Mouse (Mus musculus): ENCODE results near the gene Wnt7a. TPM values are rescaled to one million over a fixed set of nuclear protein-coding genes. Genes with fewer than 3 reads are reported as not detected.

Wnt7a gene
- polyA plus RNA-seq, 1 experiment, result not detected

- H3K4me3 ChIP-seq (replicated peaks; ENCODE audit: control insufficient read depth, low read depth, low read length), result no peak overlapping the region
- H3K27ac ChIP-seq (ENCODE audit: control insufficient read depth, insufficient read depth, low read depth, low read length, poor library complexity), result no peak overlapping the region
- WGBS, result 64% methylated on average over 4 of the region's 4 CpGs
- TF ChIP-seq CTCF (IDR thresholded peaks at IDR 0.05; ENCODE audit: control insufficient read depth, insufficient read depth, low read length) (no peak), POLR2A (IDR thresholded peaks at IDR 0.05; ENCODE audit: borderline replicate concordance, control insufficient read depth, low read depth, low read length) (no peak)
- H3K4me1 ChIP-seq (ENCODE audit: control insufficient read depth, insufficient read depth, low read length), result no peaks in the 10 kb centered on the region
Measured at GRCm38 (mm10) chr6:91424151-91424550, 13.0 kb upstream of the Wnt7a start.

DNA sequence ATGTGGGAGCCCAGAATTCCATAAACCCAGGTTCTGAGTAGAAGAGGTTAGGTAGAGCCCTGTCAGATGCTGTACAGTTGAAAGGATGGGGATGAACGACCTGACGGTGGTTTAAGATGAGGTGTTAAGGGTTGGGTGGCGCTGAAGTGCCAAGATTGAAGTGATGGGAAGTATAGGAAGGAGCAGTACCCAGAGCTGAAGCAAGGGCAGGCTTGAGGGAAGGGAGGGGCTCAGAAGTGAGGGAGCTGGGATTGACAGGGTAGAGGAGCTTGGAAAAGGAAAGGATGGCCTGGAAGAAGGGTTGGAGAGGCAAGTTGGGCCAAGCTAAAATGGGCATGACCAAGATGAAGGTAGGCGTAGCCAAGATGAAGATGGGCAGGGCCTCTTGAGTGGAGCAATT is 10.5 kb upstream of the Wnt7a start:
- TF ChIP-seq CTCF (IDR thresholded peaks at IDR 0.05; ENCODE audit: control insufficient read depth, insufficient read depth, low read length) (no peak), POLR2A (IDR thresholded peaks at IDR 0.05; ENCODE audit: borderline replicate concordance, control insufficient read depth, low read depth, low read length) (no peak)
- Histone ChIP-seq H3K4me3 (replicated peaks; ENCODE audit: control insufficient read depth, low read depth, low read length) (no peak overlapping the region), H3K4me1 (ENCODE audit: control insufficient read depth, insufficient read depth, low read length) (no peaks in the 10 kb centered on the region), H3K27ac (ENCODE audit: control insufficient read depth, insufficient read depth, low read depth, low read length, poor library complexity) (no peak overlapping the region)
- 66% methylated on average over 4 of the region's 4 CpGs for WGBS

- Histone ChIP-seq H3K4me1 (ENCODE audit: control insufficient read depth, insufficient read depth, low read length) (no peaks in the 10 kb centered on the region), H3K4me3 (replicated peaks; ENCODE audit: control insufficient read depth, low read depth, low read length) (no peak overlapping the region), H3K27ac (ENCODE audit: control insufficient read depth, insufficient read depth, low read depth, low read length, poor library complexity) (no peak overlapping the region)
- no peak for TF ChIP-seq POLR2A (IDR thresholded peaks at IDR 0.05; ENCODE audit: borderline replicate concordance, control insufficient read depth, low read depth, low read length)
- TF ChIP-seq CTCF (IDR thresholded peaks at IDR 0.05; ENCODE audit: control insufficient read depth, insufficient read depth, low read length), result no peak
- WGBS, result 74% methylated on average over 5 of the region's 5 CpGs
Measured at GRCm38 (mm10) chr6:91417291-91417845, 6.2 kb upstream of the Wnt7a start.

- Histone ChIP-seq H3K27ac (ENCODE audit: control insufficient read depth, insufficient read depth, low read depth, low read length, poor library complexity) (no peak overlapping the region), H3K4me3 (replicated peaks; ENCODE audit: control insufficient read depth, low read depth, low read length) (no peak overlapping the region), H3K4me1 (ENCODE audit: control insufficient read depth, insufficient read depth, low read length) (no peaks in the 10 kb centered on the region)
- 70% methylated on average over 4 of the region's 4 CpGs for WGBS
- TF ChIP-seq CTCF (IDR thresholded peaks at IDR 0.05; ENCODE audit: control insufficient read depth, insufficient read depth, low read length), result no peak
- TF ChIP-seq POLR2A (IDR thresholded peaks at IDR 0.05; ENCODE audit: borderline replicate concordance, control insufficient read depth, low read depth, low read length), result no peak
Measured at GRCm38 (mm10) chr6:91416146-91416545, 5.0 kb upstream of the Wnt7a start.

- Histone ChIP-seq H3K27ac (ENCODE audit: control insufficient read depth, insufficient read depth, low read depth, low read length, poor library complexity) (no peak overlapping the region), H3K4me1 (ENCODE audit: control insufficient read depth, insufficient read depth, low read length) (no peaks in the 10 kb centered on the region), H3K4me3 (replicated peaks; ENCODE audit: control insufficient read depth, low read depth, low read length) (no peak overlapping the region)
- peak; percentile 56; the same call in 1 of the 2 replicates for TF ChIP-seq CTCF (IDR thresholded peaks at IDR 0.05; ENCODE audit: control insufficient read depth, insufficient read depth, low read length)
- TF ChIP-seq POLR2A (IDR thresholded peaks at IDR 0.05; ENCODE audit: borderline replicate concordance, control insufficient read depth, low read depth, low read length), result no peak
- WGBS, result 0% methylated on average over 4 of the region's 4 CpGs
Measured at GRCm38 (mm10) chr6:91414890-91415289, 3.7 kb upstream of the Wnt7a start.

DNA sequence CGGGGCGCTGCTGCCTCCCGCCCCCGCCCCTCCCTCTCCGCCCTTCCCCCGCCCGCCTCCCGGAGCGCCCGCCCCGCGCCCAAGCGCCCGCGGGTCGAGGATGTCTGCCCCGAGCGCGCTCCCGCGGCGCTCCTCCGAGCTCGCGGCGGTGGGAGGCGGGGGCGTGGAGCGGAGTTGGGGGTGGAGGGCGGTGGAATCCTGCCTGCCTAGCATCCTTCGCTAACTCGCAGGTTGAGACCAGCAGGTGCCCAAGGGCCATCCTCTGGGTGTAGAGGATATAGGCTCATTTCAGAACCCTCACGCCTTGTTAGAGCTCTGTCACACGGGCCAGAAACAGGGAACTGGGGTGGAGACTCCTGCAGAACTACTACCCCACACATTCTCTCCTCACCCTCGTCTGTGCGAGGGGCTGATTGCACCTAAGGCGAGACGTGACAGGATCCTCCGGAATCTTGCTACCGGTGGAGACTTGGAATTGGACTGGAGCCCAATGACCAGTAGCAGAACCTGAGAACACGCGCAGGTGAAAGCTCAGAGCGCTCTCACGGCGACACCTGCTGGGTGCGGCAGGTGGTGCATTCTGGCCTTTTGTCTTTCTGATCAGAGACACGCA is 312 bp upstream of the Wnt7a start:
- TF ChIP-seq CTCF (IDR thresholded peaks at IDR 0.05; ENCODE audit: control insufficient read depth, insufficient read depth, low read length) (peak; percentile 71), POLR2A (IDR thresholded peaks at IDR 0.05; ENCODE audit: borderline replicate concordance, control insufficient read depth, low read depth, low read length) (no peak)
- Histone ChIP-seq H3K27ac (ENCODE audit: control insufficient read depth, insufficient read depth, low read depth, low read length, poor library complexity) (no peak overlapping the region), H3K4me1 (ENCODE audit: control insufficient read depth, insufficient read depth, low read length) (no peaks in the 10 kb centered on the region), H3K4me3 (replicated peaks; ENCODE audit: control insufficient read depth, low read depth, low read length) (no peak overlapping the region)
- WGBS, result under 1% methylated on average over 47 of the region's 47 CpGs

GRCm38 (mm10) chr6:91410168-91410780 is 889 bp downstream of the Wnt7a start:
- 4% methylated on average over 26 of the region's 26 CpGs for WGBS
- no peak overlapping the region for H3K4me3 ChIP-seq (replicated peaks; ENCODE audit: control insufficient read depth, low read depth, low read length)
- TF ChIP-seq POLR2A (IDR thresholded peaks at IDR 0.05; ENCODE audit: borderline replicate concordance, control insufficient read depth, low read depth, low read length) (no peak), CTCF (IDR thresholded peaks at IDR 0.05; ENCODE audit: control insufficient read depth, insufficient read depth, low read length) (no peak)
- H3K4me1 ChIP-seq (ENCODE audit: control insufficient read depth, insufficient read depth, low read length), result no peaks in the 10 kb centered on the region
- no peak overlapping the region for H3K27ac ChIP-seq (ENCODE audit: control insufficient read depth, insufficient read depth, low read depth, low read length, poor library complexity)

GRCm38 (mm10) chr6:91409448-91410167 is 1.6 kb downstream of the Wnt7a start:
- WGBS, result 3% methylated on average over 34 of the region's 34 CpGs
- H3K4me3 ChIP-seq (replicated peaks; ENCODE audit: control insufficient read depth, low read depth, low read length), result no peak overlapping the region
- TF ChIP-seq POLR2A (IDR thresholded peaks at IDR 0.05; ENCODE audit: borderline replicate concordance, control insufficient read depth, low read depth, low read length) (no peak), CTCF (IDR thresholded peaks at IDR 0.05; ENCODE audit: control insufficient read depth, insufficient read depth, low read length) (no peak)
- no peaks in the 10 kb centered on the region for H3K4me1 ChIP-seq (ENCODE audit: control insufficient read depth, insufficient read depth, low read length)
- H3K27ac ChIP-seq (ENCODE audit: control insufficient read depth, insufficient read depth, low read depth, low read length, poor library complexity), result no peak overlapping the region
